Mouse (Mus musculus) urinary bladder, postnatal 25 days (tissue): ENCODE data around the gene Atg3.

Source experiments
- DNase-seq: peaks from one replicate; pipeline ENCODE4 v3.0.0; 2022; ENCODE audit warnings: low spot score

Gene Atg3

DNA sequence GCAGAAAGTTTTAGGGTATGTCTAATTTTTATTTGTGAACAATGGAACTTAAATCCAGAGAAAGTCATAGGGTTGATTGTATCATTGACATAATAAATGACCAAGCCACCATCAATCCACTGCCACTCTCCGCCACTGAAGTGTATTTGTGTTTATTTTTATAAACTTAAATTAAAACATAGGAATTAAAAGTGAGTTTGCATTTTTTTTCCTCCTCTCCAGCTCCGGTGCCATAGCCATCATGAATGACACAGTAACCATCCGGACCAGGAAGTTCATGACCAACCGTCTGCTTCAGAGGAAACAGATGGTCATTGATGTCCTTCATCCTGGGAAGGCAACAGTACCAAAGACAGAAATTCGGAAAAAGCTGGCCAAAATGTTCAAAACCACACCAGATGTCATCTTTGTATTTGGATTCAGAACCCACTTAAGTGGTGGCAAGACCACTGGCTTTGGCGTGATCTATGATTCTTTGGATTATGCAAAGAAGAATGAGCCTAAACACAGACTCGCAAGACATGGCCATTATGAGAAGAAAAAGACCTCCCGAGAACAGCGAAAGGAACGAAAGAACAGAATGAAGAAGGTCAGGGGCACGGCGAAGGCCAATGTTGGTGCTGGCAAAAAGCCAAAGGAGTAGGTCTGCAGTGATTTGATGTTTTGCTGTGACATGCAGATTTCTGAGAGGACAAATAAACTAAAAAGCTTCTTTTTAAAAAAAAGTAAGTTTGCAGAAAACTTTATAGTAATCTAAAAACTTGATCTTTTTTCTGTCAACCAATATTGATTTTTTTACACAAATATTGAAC is 46.5 kb downstream of the Atg3 start:
- DNase-seq = no peak

DNA sequence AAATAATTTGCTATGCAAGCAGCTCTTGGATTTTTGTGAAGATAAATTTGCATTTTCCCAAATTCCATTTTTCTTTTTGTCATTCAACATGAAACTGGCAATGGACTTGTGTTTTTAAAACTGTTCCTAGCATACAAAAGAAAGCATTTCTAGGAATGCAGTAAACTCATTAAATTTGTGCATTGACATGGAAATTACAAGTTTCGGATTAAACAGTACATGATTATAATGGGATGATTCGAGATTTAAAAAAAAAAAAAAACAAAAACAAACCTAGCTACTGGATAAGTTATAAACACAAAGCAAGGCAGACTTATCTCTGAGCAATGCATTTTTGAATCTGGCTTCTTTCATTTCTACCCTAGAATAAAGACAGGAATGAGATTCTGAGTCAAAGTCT is 63.4 kb downstream of the Atg3 start:
- no peak for DNase-seq

DNA sequence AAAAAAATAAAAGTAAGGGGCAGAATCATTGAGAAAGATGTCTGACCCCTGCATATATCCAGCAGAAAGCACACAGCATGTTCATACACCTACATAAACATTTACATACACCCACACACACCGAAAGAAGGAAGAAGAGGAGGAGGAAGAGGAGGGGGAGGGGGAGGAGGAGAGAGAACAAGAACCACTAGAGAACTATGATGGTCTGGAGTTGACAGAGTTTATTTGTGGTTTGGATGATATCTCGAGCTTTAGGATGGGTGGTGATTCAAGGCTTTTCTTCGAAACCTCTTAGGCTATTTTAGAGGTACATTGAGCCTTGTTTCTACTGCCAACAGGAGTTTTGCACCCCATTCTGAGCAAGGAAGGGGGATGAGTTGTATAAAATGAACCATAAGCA is 64.2 kb downstream of the Atg3 start:
- no peak for DNase-seq

DNA sequence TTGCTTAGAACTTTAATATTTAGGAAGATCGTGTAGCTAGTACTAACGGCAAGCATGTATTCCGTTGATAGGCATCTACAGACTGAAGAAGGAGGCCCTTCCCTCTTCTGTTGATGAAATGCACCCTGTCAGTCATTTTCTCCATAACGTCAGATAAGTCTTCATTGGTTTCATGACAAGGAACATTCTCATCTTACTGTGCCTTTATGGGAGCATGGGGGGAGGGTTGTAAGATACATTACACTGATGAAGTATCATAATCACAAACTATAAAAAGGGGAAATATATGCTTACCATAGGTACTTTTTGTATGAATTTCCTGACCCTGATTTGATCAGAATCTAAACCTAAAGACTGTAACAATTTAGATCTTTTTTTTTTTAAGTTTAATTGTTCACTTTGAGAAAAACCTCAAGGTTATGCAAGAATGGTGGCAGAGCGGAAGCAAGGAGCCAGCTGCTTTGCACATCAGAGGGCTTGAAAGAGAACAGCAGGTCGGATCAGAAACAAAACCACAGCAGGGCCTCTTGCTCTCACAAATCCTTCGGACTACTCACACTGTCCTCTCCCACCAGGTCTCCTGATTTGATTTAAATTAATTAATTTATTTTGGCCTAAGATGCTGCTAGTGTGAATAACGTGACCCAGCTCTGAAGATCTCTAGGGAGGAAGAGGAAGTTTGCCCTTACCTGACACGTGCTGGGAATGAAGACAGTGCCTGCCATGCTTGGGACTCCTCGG is 65.2 kb downstream of the Atg3 start, which contains the start of gene Btla:
Gene Btla (plus strand): TSS at position 668 of the 741 bp plus-strand sequence.
- DNase-seq = no peak

DNA sequence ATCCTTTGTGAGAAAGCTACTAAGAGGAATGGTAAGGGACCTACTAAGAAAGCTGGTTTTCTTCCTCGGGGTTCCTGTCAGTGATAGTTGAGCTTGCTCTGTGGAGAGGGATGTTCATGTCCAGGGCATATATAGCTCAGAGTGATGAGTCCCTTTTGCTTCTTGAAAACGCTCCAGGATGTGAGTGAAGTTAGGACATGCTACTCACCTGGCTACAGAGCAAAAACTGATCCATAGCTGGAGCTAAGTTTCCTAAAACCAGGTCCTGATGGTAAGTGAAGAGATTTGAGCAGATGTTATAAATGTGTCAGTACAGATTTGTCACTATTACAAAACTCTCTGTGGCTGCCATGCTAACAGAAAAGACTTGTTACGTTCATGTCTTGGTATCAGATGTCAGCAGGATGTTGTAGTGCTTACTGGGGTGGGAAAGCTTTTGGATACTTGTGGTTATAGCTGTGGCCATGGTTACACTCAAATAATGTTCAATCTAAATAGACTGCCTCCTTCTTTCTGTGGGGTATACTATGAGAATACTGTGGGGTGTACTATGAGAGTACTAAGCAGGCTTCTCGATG is 65.9 kb downstream of the Atg3 start:
- no peak for DNase-seq

DNA sequence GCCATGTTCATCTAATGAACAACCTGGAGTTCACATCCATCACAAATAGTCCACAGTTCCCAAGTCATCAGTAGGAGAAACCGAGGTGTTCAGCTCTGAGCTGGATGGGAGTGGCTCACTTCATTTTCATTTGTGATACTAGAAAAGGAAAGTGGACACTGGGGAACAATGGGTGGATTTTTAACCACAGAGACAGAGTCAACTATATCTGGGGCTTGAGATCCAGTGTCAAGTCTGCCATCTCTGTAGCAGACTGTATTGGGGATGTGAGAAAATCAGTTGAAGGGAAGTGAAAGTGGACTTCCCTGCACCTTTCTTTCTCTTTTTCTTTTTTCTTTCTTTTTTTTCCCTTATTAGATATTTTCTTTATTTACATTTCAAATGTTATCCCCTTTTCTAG is 68.4 kb downstream of the Atg3 start:
- no peak for DNase-seq

DNA sequence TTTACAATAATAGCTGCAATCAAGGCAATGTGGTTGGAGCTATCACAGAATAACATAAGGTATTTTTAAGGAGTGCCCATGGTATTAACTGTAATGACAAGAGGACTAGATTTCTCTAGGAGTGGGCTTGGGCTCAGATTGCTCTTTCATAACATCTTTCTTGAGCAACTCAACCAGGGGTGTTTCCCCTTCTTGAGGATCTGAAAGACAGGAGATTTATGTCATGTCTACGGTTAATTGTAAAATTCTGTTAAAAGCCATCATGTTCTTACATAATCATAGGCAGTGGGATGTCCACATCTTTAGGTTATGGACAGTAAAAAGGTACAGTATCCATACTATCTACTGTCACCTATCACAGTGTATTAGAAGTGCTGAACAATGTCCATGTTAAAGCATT is 72.7 kb downstream of the Atg3 start:
- DNase-seq = no peak

DNA sequence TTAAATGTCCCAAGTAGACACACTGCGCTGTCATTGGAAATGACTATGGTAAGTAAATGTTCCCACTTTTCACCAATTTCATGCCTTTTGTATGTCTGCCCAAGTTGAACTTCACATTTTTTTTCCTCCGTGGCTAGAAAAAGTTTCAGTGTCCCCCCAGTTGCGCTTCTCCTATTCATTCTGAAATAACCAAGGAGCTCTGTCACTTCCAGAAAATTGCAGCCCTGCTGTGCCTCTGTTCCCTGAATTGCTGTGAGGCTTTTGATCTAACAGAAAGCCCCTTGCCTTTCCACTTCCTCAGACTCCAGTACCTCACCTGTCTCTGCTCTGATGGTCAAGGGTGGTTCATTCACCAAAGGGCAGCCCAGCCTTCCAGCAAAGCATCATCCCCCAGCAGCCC is 74.4 kb downstream of the Atg3 start:
- DNase-seq = no peak
